Mouse (Mus musculus): ENCODE results near the gene Fat4. TPM values are rescaled to one million over a fixed set of nuclear protein-coding genes. Genes with fewer than 3 reads are reported as not detected.

The Fat4 gene
- polyA plus RNA-seq (2017; shearing (Covaris generic)), result under 1 TPM in 2 of 3 experiments, not detected in 1; 0.04 to 0.26 TPM

GRCm38 (mm10) chr3:38886890-38887355, at the start of gene Fat4:
Gene Fat4 (plus strand): TSS chr3:38886940.
- ATAC-seq, result no peak

- no peak for ATAC-seq
These were observed 47.3 kb upstream of the Fat4 start for GRCm38 (mm10) chr3:38839438-38839837.

- ATAC-seq, result no peak
These were observed 43.7 kb upstream of the Fat4 start for GRCm38 (mm10) chr3:38843000-38843538.

- ATAC-seq, result no peak
These were observed 39.9 kb upstream of the Fat4 start for GRCm38 (mm10) chr3:38846602-38847382.

GRCm38 (mm10) chr3:38849077-38849476, 37.7 kb upstream of the Fat4 start:
- ATAC-seq, result no peak

- ATAC-seq, result no peak
These were observed 37.2 kb upstream of the Fat4 start for GRCm38 (mm10) chr3:38849536-38849935.

GRCm38 (mm10) chr3:38853650-38854049, 33.1 kb upstream of the Fat4 start:
- ATAC-seq, result no peak

GRCm38 (mm10) chr3:38860683-38861082, 26.1 kb upstream of the Fat4 start:
- no peak for ATAC-seq

GRCm38 (mm10) chr3:38871291-38871690, 15.4 kb upstream of the Fat4 start:
- ATAC-seq, result no peak

GRCm38 (mm10) chr3:38875872-38876271, 10.9 kb upstream of the Fat4 start:
- no peak for ATAC-seq

- ATAC-seq, result no peak
These were observed 10.0 kb upstream of the Fat4 start for GRCm38 (mm10) chr3:38876706-38877105.

- ATAC-seq, result no peak
These were observed 4.0 kb upstream of the Fat4 start for GRCm38 (mm10) chr3:38882778-38883177.

GRCm38 (mm10) chr3:38883676-38884075, 3.1 kb upstream of the Fat4 start:
- ATAC-seq, result no peak

- ATAC-seq, result peak; percentile 46
These were observed 2.5 kb upstream of the Fat4 start for GRCm38 (mm10) chr3:38884276-38884675.

GRCm38 (mm10) chr3:38884919-38885418, 1.8 kb upstream of the Fat4 start:
- no peak for ATAC-seq

GRCm38 (mm10) chr3:38885481-38886001, 1.2 kb upstream of the Fat4 start:
- ATAC-seq, result no peak

GRCm38 (mm10) chr3:38886061-38886821, 499 bp upstream of the Fat4 start:
- no peak for ATAC-seq

- no peak for ATAC-seq
These were observed 746 bp downstream of the Fat4 start for GRCm38 (mm10) chr3:38887381-38887991.

GRCm38 (mm10) chr3:38888111-38888510, 1.4 kb downstream of the Fat4 start:
- ATAC-seq, result no peak

GRCm38 (mm10) chr3:38892791-38893224, 6.1 kb downstream of the Fat4 start:
- no peak for ATAC-seq

GRCm38 (mm10) chr3:38900839-38901238, 14.1 kb downstream of the Fat4 start:
- ATAC-seq, result no peak

- no peak for ATAC-seq
These were observed 20.1 kb downstream of the Fat4 start for GRCm38 (mm10) chr3:38906832-38907231.

All from inflammation-experienced regulatory T-cells, adult 6 months (primary cell).